Mouse (Mus musculus) T-helper 1 cell (primary cell): ENCODE data around the gene Kcns1.

Source experiments
- in situ Hi-C: fragments of 300-600 bp; cut with MboI, MseI; formaldehyde crosslinking; loops from one replicate; pipeline ENCODE4 v1.15.1; 2025; ENCODE audit warnings: high pct_unique_total_duplicates

Gene Kcns1

GRCm38 (mm10) chr2:164126533-164126955 is 44.4 kb downstream of the Kcns1 start:
- in situ Hi-C loops: loop anchor here (10.0 kb wide), 1 partner anchor 888 kb away; no protein-coding TSS in a partner anchor

- in situ Hi-C loops: loop anchor here (10.0 kb wide), 1 partner anchor 892 kb away; no protein-coding TSS in a partner anchor
Observed at GRCm38 (mm10) chr2:164123169-164123766, 47.6 kb downstream of the Kcns1 start.

GRCm38 (mm10) chr2:164119503-164119902 is 51.4 kb downstream of the Kcns1 start:
- in situ Hi-C loops: no loop called here

- in situ Hi-C loops: no loop called here
Observed at GRCm38 (mm10) chr2:164115531-164115930, 55.4 kb downstream of the Kcns1 start.

GRCm38 (mm10) chr2:164114051-164114450 is 56.9 kb downstream of the Kcns1 start:
- in situ Hi-C loops: no loop called here
